Mouse (Mus musculus): ENCODE results near the gene Man1a. TPM values are rescaled to one million over a fixed set of nuclear protein-coding genes. Genes with fewer than 3 reads are reported as not detected.

Gene Man1a
- total and polyA plus RNA-seq, 3 experiments, result 5.8 to 7.3 TPM; not detected in 1

DNA sequence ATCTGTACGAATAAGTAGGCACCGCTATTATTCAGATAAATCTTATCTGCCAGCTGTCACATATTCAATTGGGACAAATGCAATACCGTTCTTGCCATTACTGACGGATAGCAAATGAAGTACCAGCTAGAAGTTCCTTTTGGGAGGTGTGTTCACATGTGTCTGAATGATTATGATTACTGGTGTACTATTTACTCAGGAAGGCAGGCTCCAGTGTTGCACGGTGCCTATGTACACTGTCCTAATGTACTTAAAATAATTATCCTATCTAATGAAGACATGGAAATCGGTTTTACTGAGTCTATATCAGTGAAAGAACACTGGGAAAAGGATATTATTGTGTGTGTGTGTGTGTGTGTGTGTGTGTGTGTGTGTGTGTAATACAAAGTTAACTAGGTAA is 160.7 kb downstream of the Man1a start:
- H3K36me3 ChIP-seq (ENCODE audit: control insufficient read depth in 1 of 2, insufficient read depth in 2 of 2, low read length in 2 of 2), result peaks cover 0 to 2% of the 10 kb centered on the region in 2 experiments; a peak in 1 of 4 replicates
- H3K9me3 ChIP-seq (replicated peaks; ENCODE audit: insufficient read depth, low read length), result no peaks in the 10 kb centered on the region
- H3K79me2 ChIP-seq (ENCODE audit: control insufficient read depth, insufficient read depth, low read length, poor library complexity), result no peaks in the 10 kb centered on the region
- peaks cover 0 to 5% of the 10 kb centered on the region in 2 experiments; a peak in 2 of 4 replicates for H3K4me1 ChIP-seq (ENCODE audit: control insufficient read depth in 1 of 2, insufficient read depth in 2 of 2, low read length in 2 of 2)
- TF ChIP-seq TCF12 (IDR thresholded peaks at IDR 0.05; ENCODE audit: low read depth, low read length) (no peak), NRF1 (IDR thresholded peaks at IDR 0.05; ENCODE audit: insufficient read depth, low read depth, low read length, poor library complexity, severe bottlenecking) (no peak), KAT2A (conservative IDR thresholded peaks at IDR 0.05; ENCODE audit: low read depth, low read length) (no peak), RAD21 (IDR thresholded peaks at IDR 0.05; ENCODE audit: low read depth, low read length) (no peak), SMC3 (IDR thresholded peaks at IDR 0.05; ENCODE audit: low read depth, low read length) (no peak), ZNF384 (IDR thresholded peaks at IDR 0.05; ENCODE audit: low read depth, low read length) (no peak), TAL1 (IDR thresholded peaks at IDR 0.05; ENCODE audit: low read length) (no peak), MXI1 (IDR thresholded peaks at IDR 0.05; ENCODE audit: low read depth, low read length) (no peak), ZMIZ1 (IDR thresholded peaks at IDR 0.05; ENCODE audit: low read depth, low read length) (no peak), USF2 (IDR thresholded peaks at IDR 0.05; ENCODE audit: borderline replicate concordance in 1 of 2, insufficient read depth in 1 of 2, low read depth in 1 of 2, low read length in 2 of 2) (no peak), MYC (IDR thresholded peaks at IDR 0.05; ENCODE audit: low read depth, low read length) (no peak), ETS1 (IDR thresholded peaks at IDR 0.05; ENCODE audit: low read depth, low read length) (no peak), GATA1 (IDR thresholded peaks at IDR 0.05; ENCODE audit: low read depth, low read length) (no peak), ZC3H11A (IDR thresholded peaks at IDR 0.05; ENCODE audit: low read depth, low read length) (no peak), HCFC1 (IDR thresholded peaks at IDR 0.05; ENCODE audit: low read depth, low read length) (no peak)
- no peak for DNase-seq (ENCODE audit: low read depth, low spot score)
- no peak overlapping the region for H3K4me3 ChIP-seq (ENCODE audit: control insufficient read depth in 1 of 2, insufficient read depth in 1 of 2, low read depth in 2 of 2, low read length in 2 of 2)
- no peak overlapping the region for H3K27ac ChIP-seq (ENCODE audit: control insufficient read depth, low read depth, low read length)
- H3K9ac ChIP-seq (ENCODE audit: control insufficient read depth, low read depth, low read length, poor library complexity, severe bottlenecking), result no peak overlapping the region
- no peaks in the 10 kb centered on the region for H3K27me3 ChIP-seq (ENCODE audit: control insufficient read depth in 1 of 2, insufficient read depth in 2 of 2, low read length in 2 of 2)

DNA sequence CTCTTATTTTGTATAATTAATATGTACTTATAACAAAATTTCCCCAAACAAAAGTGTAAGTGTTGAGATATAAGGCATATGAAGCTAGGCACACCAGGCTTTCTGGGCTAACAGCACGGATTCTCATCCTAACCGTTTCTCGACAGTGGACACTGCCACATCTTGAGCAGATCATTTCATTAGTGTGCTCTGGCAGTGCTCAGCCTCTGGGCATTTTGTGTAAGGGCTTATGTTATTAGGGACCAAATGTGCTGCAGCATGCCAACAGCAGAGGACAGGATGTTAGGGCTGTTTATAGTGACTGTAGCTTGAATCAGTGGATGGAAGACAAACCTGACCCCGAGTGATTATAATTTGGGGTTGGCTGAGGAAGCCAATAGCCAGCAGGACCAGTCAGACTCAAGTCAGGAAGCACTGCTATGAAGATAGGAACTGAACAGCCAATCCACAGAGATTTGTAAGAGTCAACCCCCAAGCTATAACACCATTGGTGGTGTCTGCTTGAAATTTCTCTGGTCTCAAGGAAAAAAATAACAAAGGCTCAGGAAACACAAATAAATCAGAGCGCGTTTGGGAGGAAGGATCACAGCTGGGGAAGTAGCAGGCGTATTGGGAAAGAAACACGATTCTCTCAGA is 161.3 kb downstream of the Man1a start:
- Histone ChIP-seq H3K9ac (ENCODE audit: control insufficient read depth, low read depth, low read length, poor library complexity, severe bottlenecking) (no peak overlapping the region), H3K4me1 (ENCODE audit: control insufficient read depth in 1 of 2, insufficient read depth in 2 of 2, low read length in 2 of 2) (peaks cover 0 to 5% of the 10 kb centered on the region in 2 experiments; a peak in 2 of 4 replicates), H3K4me3 (ENCODE audit: control insufficient read depth in 1 of 2, insufficient read depth in 1 of 2, low read depth in 2 of 2, low read length in 2 of 2) (no peak overlapping the region), H3K9me3 (replicated peaks; ENCODE audit: insufficient read depth, low read length) (no peaks in the 10 kb centered on the region), H3K79me2 (ENCODE audit: control insufficient read depth, insufficient read depth, low read length, poor library complexity) (no peaks in the 10 kb centered on the region), H3K27me3 (ENCODE audit: control insufficient read depth in 1 of 2, insufficient read depth in 2 of 2, low read length in 2 of 2) (no peaks in the 10 kb centered on the region), H3K27ac (ENCODE audit: control insufficient read depth, low read depth, low read length) (no peak overlapping the region), H3K36me3 (ENCODE audit: control insufficient read depth in 1 of 2, insufficient read depth in 2 of 2, low read length in 2 of 2) (peaks cover 0 to 2% of the 10 kb centered on the region in 2 experiments; a peak in 1 of 4 replicates)
- TF ChIP-seq HCFC1 (IDR thresholded peaks at IDR 0.05; ENCODE audit: low read depth, low read length), result no peak
- no peak for DNase-seq (ENCODE audit: low read depth, low spot score)

Measured in MEL (cell line).